Mouse (Mus musculus): ENCODE results near the gene Clca2.

Gene Clca2

DNA sequence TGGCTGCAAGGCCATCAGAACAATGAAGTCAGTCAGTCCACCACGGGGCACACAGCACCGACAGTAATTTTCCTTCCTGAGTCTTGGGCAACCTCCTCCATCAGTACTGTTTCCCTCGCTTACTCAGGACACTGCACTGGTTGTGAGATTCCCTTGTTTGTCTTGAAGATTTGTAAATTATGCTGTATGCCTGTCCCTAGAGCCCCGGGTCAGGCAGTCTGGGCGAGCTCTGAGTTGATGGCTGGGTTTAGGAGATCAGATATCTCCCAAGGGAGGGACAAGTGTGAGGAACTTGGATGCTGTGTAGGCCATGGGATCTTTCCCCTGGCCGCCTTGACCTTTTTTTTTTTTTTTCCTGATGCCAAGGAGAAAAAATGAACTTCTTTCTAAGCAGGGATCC lies at the start of gene Clca2:
Gene Clca2, minus strand, starts transcription at position 153 of the 400 bp plus-strand sequence.
- no peak for DNase-seq (ENCODE audit: low spot score in 2 of 2)

GRCm38 (mm10) chr3:145147952-145148351 lies 48.7 kb upstream of the Clca2 start:
- no peak for DNase-seq (ENCODE audit: low spot score in 2 of 2)

GRCm38 (mm10) chr3:145147483-145147882 lies 48.2 kb upstream of the Clca2 start:
- DNase-seq (ENCODE audit: low spot score in 2 of 2) = no peak

GRCm38 (mm10) chr3:145146871-145147270 lies 47.6 kb upstream of the Clca2 start:
- DNase-seq (ENCODE audit: low spot score in 2 of 2) = no peak

GRCm38 (mm10) chr3:145143856-145144255 lies 44.6 kb upstream of the Clca2 start:
- DNase-seq (ENCODE audit: low spot score in 2 of 2) = no peak

- DNase-seq (ENCODE audit: low spot score in 2 of 2) = no peak
These were observed 43.7 kb upstream of the Clca2 start for GRCm38 (mm10) chr3:145142925-145143324.

DNA sequence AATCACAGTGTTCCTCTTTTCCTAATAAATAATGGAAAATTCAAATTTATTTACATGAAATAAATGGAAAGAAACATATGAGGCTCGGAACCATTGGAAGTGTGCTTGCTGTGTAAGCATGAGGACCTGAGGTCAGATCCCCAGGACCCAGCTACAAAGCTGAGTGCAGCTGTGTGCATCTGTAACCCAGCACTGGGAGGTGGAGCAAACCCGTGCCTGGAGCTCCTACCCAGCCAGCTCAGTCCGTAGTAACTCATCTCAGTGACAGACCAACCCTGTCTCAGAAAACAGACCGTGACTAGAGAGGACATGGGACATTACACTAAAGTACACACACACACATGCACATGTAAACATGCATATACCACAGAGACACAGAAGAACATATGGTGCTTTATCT lies 41.0 kb upstream of the Clca2 start:
- no peak for DNase-seq (ENCODE audit: low spot score in 2 of 2)

- DNase-seq (ENCODE audit: low spot score in 2 of 2) = no peak
These were observed 32.1 kb upstream of the Clca2 start for GRCm38 (mm10) chr3:145131210-145131868.

DNA sequence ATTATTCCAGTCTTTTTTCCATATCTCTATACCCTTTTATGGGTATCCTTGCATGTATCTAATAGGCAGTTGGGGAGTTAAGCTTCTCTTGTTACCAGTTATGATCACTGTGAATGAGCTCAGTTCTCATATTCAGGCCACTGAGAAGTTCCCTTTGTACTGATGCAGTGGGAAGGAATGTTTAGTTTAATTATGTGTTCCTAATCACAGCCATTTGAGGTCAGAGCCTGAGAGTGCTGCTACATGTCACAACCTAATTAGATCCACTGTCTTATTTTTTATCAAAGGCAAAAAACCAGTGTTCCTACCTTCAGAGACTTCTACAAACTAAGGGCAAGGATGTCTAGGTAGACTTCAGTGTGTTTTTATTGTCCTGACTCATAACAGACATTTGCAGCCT lies 30.1 kb upstream of the Clca2 start:
- DNase-seq (ENCODE audit: low spot score in 2 of 2) = no peak

DNA sequence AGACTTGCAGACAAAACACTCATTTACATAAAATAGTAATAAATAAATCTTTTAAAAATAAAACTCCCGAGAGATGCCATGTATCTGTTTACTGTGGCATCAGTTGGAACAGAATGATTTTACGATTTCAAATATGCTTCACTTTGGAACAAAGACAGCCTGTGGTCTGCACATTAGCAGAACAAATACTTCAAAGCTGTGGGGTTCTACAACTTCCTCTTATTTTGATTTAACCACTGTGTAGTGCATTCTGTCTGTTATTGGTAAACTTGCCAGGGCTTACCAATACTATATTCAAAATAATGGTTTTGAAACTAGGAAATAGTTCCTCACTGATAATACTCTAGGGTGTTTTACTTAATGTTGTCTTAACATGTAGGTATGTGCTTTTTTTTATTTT lies 27.4 kb upstream of the Clca2 start:
- no peak for DNase-seq (ENCODE audit: low spot score in 2 of 2)

DNA sequence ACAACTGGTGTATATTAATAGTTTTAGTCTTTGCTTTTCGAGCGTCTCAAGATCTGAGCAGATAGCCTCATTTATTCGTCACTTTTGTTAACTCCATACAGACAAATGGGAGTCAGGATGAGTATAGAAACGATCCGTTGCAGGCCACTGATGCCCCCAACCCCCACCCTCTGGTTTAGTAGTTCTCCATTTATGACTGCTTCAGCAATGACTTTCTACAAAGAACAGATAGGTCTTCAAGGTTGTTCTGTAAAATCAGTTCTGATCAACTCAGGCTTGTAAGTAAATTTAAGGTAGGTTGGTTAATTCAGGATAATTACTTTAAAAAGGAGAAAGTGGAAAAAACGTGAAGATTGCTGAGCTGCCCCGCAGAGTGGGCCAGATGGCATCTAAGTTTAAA lies 20.2 kb upstream of the Clca2 start:
- no peak for DNase-seq (ENCODE audit: low spot score in 2 of 2)

- DNase-seq (ENCODE audit: low spot score in 2 of 2) = no peak
These were observed 19.7 kb upstream of the Clca2 start for GRCm38 (mm10) chr3:145119002-145119358.

- DNase-seq (ENCODE audit: low spot score in 2 of 2) = peak; percentile 96 to 98
These were observed 19.2 kb upstream of the Clca2 start, which contains the start of gene Odf2l for GRCm38 (mm10) chr3:145118254-145119001. Odf2l (plus strand) TSS chr3:145118588.

DNA sequence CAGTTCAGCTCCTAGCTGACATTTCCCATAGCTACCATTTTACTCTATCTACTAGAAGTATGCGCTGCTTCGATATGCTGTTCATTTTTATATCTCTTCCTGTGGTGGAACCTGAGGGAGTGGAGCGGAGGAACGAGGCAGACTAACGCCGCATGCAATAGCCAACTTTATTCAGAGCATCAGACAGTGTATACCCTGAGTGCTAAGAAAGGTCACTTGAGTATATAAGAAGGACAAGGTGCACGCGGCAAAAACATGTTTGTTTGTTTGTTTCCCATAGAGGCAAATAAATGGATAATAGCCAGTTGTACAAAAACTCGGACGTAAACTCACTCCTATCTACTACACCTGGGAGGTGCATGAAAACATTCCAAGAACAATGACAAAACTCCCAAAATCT lies 18.4 kb upstream of the Clca2 start:
- no peak for DNase-seq (ENCODE audit: low spot score in 2 of 2)

DNA sequence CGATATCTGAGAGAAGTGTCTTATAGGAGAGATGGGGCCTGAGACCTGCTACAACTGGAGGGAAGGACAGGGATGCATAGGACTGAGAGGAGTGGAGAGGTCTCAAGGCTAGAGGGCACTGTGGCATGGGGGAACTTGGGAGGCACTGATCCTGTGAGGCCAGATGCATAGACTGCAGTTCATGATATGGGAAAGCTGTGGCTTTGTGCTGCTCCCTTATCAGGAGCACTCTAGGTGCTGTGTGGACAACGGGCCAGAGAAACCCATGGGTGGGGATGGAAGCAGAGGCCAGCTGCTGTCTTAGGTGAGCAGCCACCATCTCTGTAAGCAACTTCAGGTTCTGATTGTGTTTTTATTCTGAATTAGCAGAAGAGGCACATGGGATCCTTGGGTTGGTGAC lies 15.9 kb upstream of the Clca2 start:
- DNase-seq (ENCODE audit: low spot score in 2 of 2) = no peak

DNA sequence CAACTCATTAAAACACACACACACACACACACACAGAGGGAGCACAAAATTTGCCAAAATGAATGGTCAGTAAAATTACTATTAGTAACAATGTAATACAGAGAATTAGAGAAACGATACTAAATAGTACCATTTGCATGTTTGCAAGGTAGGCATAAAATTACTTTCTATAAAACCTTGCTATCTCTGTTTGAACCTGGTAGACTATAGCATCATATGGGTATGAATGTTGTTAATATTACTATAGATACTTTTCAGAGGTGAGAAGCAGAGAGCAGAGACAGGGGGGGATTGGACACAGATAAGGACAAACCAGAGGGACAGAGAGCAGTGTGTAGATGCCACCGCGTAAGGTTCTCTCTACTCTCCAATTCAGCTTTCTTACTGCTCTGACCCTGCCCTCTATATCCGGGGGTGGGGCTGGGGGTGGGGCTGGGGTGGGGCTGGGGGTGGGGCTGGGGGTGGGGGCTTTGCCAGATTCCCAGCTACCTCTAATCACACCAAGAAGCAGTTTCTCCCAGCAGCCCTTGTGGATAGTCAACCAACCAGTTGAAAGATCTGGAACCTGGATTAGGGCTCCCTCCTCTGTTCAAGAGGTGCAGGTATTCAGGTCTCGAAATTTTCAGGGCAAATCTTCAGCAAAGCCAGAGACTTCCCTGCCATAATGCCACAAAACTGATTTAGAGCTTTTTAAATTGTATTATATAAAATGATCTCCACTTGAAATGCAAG lies 6.7 kb upstream of the Clca2 start:
- no peak for DNase-seq (ENCODE audit: low spot score in 2 of 2)

DNA sequence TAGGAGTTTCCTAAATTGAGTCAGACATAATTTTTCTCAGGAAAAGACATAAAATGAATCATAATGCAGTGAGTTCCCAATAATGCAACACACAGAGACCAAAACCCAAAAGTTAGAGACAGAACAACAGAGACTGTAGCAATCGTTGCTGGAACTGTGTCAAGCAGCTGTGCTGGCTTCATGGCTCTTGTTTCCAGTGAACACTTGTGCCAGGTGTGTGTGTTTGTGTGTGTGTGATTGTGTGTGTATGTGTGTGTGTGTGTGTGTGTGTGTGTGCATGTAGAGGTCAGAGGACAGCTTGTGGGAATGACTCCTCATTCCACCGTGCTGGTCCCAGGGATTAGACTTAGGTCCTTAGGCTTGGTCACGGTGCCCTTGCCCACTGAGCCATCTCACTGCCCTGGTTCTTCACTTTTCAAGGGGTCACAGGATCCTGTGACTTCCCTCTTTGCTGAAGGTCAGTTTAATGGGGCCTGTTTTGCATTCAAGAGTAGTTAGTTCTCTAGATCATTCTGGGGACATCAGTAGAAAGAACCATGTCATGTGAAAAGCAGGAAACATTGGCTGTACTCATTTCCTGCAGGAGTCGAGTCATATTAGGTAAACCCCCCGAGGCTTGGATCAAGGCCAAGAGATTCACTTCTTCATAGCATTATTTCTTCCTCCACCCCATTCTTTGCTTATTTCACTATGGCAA lies 6.0 kb upstream of the Clca2 start:
- DNase-seq (ENCODE audit: low spot score in 2 of 2) = no peak

DNA sequence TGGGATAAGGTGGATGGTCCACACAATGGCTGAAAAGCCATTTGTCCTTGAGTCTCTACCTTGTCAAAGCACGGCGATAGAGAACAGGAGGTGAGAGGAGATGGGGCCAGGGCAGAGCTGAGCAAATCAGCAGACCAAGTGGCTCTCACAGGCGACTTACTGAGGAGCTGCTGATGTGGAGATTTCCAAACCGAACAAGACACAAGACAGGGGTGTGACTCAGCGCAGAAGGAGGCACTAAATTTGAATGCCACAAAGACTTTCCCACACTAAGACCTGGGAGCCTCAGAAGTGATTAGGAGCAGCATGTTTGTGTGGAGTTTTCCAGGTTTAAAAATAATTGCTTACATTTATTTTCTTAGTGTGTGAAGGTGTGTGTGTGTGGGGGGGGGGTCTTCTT lies 4.5 kb upstream of the Clca2 start:
- no peak for DNase-seq (ENCODE audit: low spot score in 2 of 2)

DNA sequence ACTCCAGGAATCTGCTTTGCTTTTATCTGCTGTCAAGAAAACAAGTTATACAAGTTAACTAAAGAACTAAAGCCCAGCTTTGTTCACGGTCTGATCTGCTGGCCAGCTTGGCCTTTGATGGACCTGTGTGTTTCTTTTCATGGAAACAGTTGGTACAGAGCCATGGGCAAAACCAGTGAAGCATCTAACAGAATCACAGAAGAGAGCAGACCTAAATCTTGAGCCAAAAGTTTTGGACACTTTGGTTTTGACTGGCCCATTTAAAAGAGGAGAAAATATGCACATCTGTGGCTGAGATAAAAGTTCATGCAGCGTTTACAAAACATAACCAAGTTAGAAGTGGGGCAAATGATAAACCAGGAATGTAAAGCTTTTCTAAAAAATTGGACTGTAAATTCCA lies 4.1 kb upstream of the Clca2 start:
- DNase-seq (ENCODE audit: low spot score in 2 of 2) = no peak

GRCm38 (mm10) chr3:145101891-145102555 lies 2.8 kb upstream of the Clca2 start:
- no peak for DNase-seq (ENCODE audit: low spot score in 2 of 2)

GRCm38 (mm10) chr3:145087857-145088598 lies 11.2 kb downstream of the Clca2 start:
- no peak for DNase-seq (ENCODE audit: low spot score in 2 of 2)

All from urinary bladder, adult 18-20 months (tissue).